Mouse (Mus musculus): Measurements from ENCODE around the gene Zfp335.

Zfp335 gene

DNA sequence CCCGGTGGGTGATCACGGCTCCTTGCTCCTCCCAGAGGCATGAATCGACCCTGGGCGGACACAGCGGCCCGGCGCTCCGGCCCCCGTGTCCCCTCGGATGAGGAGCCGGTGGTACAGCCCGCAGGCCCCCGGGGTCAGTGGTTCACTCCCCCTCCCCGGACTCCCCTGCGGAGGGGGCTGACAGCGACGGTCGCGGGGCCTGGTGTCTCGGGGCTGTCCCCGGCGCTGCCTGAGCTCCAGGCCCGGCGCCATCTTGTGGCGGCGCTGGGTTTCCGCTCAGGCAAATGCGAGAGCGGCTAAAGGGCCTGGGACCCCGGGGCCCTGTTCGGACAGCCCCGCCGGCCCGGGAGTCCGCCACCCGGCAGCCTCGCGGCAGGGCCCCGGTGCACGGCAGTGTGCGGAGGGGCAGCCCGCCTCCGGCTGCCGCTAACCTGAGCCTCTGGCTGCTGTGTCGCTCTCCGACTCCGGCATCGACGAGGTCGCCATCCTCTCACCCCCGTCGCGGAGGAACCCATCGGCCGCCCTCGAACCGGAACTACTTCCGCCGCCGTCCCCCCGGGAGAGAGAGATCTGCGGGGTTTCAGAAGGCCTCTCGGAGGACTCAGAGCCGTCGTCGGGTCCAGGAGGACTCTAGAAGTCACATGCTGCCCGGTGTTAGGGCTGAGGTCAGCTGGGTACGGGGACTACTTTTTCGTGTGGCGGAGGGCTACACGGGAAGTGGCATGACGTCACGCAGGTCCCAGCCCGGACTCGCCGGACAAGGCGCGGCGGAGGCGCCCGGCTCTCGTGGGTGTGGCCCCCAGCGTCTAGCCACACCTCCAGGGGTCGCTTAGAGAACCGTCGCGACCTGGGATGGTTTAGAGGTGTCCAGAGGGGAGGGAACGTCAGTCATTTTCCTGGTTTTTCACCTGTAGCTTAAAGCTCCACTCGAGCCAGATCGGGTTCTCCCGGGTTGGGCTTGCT, at the start of gene Zfp335:
Gene Zfp335, minus strand, starts transcription at position 672 of the 963 bp plus-strand sequence.
- peak; percentile 88 to 93 for DNase-seq

DNA sequence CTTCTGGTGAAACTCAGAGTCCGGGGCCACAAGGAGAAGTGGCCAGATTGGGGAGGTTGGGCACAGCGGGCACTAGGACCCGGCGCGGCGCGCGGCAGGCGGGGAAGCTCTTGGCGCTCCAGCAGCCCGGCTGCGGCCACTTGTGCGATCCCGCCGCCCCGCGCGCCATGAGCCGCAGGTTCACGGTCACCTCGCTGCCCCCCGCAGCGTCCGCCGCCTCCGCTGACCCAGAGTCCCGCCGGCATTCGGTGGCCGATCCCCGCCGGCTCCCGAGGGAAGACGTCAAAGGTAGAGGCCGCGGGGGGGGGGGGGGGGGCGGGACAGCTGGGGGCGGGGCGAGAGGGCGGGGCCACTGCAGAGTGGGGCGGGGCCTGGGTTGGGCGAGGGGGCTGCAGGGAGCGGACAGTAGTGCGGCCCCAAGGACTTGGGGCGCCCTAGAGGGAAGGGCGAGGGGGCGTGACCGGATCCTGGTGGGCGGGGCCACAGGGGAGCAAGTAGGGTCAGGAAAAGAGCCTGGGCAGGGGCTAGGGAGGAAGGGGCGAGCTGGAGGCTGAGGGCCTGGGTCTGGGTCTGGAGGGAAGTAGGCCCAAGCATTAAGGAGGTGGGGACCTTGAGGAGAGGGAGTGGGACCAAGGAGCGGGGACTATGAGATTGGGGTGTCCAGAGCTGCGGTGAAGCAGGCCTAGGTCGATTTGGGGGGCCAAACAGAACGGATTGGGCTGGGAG, 49.3 kb upstream of the Zfp335 start, which contains the start of gene Slc12a5:
Gene Slc12a5, plus strand, starts transcription at position 87 of the 726 bp plus-strand sequence.
- DNase-seq = peak; percentile 26 to 59

DNA sequence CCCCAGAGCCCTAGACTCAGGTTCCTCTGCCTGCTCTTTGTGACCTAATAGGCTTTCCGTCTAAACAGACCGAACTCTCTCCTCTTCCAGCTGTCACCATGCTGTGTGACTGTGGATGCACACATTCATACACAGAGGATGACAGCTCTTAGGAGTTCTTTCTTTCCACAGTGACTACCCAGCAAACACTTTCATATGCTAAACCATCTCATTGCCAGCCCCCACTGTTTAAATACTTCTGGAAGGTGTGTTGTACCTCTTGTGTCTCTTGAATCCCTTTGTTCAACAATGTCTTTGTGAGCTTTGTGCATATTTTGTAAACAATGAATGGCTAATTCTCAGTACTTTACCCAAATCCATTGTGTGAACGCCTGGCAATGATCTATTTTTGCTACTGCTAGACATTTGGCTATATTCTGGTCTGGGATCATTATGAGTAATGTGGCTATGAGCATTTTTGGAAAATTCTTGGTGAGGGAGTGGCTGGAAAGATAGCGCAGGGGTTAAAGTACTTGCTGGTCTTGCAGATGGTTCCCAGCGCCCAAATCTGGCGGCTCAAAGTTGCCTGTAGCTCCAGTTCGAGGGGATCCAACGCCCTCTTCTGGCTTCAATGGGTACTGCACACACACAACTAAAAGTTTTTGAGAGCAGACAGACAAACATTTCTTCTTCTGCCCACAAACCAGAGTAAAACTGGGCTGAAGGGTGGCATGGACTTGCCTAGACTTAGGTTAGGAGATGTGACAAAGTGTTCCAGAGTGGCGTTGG, 46.2 kb upstream of the Zfp335 start:
- DNase-seq = no peak

DNA sequence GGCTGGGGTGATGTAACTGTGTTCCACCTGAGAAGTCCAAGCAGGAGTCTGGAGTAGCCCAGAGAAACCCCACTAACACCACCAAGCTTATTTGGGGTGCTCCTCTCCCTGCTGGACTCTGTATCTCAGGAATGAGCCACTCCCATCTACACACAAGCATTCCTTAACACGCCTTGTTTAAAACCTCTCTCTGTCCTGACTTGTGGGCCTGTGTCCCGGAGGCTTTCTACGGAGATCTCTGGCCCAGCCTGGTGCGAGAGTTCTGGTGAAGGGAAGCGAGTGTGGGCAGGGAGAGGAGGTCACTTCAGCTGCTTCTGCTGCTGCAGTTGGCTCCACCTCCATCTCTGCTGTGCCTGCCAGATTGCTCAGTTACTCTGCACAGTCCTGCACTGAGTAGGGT, 44.6 kb upstream of the Zfp335 start:
- no peak for DNase-seq

DNA sequence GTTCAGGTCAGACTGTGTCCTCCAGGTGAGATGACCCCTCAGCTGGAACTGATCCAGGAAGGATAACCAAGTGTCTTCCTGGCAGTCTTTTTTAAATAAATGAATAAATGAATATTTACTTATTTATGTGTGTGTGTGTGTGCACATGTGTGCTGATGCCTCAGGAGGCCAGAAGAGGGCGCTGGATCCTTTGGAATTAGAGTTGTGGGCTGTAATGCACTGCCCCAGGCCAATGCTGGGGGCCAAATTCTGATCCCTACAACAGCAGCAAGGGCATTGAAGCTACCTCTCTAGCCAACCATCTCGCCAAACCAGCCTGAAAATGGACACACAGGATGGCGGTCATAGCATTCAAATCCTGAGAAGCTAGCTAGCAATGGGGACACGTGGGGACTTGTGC, 44.2 kb upstream of the Zfp335 start:
- no peak for DNase-seq

DNA sequence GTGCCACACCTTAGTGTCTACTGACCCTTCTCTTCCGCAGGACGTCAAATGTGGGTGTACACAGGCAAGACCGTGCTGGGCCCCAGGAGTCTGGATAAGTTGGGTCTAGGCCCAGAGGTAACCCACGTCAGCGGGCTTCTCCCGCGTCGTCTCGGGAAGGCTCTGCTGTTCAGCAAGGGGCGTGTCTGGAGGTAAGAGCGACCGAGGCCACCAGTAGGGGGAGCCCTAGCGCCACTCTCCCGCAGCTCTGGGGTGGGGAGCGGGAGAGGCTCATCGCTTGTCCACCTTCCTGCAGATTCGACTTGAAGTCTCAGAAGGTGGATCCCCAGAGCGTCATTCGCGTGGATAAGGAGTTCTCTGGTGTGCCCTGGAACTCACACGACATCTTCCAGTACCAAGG, 41.7 kb upstream of the Zfp335 start:
- peak; percentile 60 to 79 for DNase-seq

DNA sequence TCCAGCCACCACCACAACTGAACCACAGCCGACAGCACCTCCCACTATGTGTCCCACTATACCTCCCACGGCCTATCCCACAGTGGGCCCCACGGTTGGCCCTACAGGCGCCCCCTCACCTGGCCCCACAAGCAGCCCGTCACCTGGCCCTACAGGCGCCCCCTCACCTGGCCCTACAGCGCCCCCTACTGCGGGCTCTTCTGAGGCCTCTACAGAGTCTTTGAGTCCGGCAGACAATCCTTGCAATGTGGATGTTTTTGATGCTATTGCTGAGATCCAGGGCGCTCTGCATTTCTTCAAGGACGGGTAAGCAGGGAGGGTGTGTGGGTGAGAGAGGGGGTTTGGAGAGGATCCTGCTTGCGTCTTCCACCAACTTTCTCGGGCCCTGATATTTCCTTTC, 40.9 kb upstream of the Zfp335 start:
- no peak for DNase-seq

DNA sequence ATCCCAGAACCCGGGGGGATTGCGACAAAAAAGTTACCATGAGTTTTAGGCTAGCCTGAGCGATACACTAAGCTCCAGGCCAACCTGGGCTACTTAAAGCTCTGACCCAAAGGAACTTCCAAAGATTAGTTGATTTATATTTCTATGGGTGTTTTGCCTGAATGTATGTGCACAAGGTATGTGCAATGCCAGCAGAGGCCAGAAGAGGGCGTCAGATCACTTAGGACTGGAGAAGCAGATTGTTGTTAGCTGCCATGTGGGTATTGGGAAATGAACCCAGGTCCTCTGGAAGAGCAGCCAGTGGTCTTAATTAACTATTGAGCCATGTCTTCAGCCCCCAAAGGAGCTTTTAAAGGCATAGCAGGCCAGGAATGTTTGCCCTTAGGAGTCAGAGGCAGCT, 40.2 kb upstream of the Zfp335 start:
- no peak for DNase-seq

DNA sequence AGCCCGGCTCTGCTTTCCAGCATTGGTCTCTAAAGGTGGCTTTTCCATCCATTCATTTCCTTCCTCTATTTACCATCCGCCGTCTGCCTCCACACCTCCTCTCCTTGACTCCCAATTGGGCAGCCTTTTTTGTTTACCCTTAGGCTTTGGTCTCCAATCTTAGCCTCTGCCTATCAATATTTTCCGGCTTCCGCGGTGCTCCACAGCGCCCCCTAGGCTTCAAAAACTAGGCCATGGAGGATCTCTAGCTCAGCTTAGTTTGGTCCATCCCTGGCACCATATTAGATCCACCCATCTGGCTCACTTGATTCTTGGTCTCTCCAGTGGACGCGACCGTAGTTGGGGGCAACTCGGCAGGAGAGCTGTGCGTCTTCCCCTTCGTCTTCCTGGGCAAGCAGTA, 38.9 kb upstream of the Zfp335 start:
- peak in 1 of 2 experiments; percentile 51 for DNase-seq

DNA sequence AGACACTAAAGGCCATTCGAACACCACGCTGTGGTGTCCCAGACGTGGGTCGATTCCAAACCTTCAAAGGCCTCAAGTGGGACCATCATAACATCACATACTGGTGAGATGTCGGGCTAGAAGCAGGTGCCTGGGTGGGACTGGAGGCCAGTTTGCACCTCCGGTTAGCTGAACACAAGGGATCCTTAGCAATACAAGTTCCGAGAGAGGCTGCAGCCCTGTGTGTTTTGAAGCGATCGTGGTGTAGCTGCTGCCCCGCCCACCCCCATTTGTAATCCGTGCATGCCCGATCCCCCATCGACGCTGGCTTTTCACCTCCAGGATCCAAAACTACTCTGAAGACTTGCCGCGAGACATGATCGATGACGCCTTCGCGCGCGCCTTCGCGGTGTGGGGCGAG, 37.4 kb upstream of the Zfp335 start:
- peak in 1 of 2 experiments; percentile 22 for DNase-seq

DNA sequence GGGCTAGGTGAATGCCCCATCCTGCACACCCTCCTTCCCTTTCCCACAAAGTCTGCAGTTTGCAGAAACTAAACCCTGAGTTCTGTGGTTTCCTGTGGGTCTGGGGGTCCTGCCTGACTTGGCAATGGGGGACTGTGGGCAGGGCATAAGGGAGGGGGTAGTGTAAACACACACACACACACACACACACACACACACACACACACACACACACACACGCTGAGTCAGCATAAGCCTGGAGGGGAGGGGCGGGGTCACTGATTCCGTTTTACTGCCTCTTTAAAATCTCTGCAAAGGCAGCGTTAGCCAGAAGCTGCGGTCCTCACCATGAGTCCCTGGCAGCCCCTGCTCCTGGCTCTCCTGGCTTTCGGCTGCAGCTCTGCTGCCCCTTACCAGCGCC, 36.4 kb upstream of the Zfp335 start:
- DNase-seq = no peak

DNA sequence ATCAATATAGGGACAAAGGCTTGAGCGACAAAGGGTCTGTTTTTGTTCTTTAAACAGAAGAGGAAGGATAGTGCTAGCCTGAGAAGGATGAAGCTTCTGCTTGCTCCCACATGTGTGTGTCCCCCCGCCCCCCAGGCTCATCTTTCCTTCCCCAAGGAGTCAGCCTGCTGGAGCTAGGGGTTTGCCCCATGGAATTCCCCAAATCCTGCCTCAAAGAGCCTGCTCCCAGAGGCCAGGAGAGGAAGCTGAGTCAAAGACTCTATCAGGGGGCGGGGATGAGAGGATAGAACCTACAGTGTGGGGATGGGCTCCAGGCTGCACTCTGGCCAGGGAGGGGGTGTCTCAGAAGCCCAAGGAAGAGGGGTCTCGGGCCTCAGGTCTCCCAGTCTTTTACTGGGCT, 35.9 kb upstream of the Zfp335 start:
- DNase-seq = no peak

DNA sequence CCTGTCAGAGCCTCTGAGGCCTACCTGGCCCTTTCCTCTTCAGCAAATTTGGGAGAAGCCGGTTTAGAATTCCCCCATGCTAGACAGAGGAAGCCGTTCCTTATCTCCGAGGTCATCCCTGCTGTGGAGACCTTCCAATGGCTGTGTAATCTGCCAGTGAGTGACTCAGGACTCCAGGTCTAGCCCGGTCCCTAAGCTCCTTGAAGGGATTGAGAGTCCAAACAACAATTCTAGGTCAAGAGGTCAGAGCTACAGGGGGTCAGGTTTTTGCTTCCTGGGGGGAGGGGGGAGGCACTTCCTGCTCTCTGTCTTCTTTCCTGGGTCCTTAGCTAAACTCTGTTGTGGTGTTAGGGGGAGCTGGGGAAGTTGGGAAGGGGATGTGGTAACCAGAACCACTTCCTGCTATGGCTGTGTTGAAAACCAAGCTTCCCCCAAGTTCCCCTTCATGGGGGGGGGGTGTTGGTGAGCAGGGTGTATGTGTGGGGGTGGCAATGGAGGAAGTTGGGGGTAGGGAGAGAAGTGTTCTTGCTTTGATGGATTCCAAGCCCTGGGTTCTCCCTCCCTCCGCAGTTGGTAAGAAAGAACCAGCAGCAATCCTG, 31.2 kb upstream of the Zfp335 start:
- DNase-seq = peak; percentile 43 to 62

DNA sequence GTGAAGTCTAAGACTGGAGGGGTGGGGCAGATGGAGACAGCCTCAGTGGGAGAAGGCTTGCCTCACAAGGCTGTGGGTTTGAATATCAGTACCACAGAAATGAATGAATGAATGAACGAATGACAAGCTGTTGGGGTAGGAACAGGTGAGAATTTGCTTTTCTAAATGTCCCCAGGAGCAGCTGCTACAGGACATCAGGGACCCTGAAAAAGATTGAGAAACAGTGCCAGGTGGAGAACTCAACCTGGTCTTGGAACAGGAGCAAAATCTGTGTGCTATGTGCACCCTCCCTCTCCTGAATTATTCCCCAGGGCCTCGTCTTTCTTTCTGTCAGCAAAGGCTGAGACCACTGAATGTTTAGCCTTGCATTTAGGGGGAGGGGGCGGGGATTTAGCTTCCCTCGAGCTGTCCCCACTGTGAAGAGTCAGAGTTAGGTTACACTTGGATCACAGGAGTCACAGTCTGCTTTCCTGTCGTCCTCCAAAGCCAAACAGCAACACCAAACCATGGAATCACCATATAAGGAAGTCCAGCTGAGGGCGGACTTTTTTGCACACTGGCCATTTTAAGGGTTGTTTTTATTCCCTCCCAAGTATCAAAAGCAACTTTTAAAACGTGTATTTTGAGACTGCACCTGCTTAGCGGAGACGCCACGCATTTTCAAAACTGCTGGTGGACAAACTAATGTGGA, 28.7 kb upstream of the Zfp335 start, which contains the start of gene Mmp9:
Gene Mmp9, plus strand, starts transcription at position 641 of the 691 bp plus-strand sequence.
- DNase-seq = no peak

DNA sequence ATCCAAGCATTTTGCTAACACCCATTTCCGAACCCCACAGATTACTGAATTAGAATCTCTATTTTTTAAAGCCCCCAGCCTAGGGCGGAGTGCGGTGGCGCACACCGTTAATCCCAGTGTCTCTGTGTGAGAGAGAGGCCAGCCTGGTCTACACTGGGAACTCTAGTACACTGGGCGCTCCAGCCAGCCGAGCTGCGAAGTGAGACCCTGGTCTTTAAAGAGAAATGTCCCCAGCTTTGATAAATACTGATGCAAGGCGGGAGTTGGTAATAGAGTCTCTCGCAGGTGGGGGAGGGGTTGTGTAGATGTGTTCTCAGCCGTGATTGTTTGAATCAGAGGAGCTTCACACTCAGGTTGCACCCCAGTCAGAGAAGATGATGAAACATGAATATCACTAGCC, 27.5 kb upstream of the Zfp335 start:
- no peak for DNase-seq

DNA sequence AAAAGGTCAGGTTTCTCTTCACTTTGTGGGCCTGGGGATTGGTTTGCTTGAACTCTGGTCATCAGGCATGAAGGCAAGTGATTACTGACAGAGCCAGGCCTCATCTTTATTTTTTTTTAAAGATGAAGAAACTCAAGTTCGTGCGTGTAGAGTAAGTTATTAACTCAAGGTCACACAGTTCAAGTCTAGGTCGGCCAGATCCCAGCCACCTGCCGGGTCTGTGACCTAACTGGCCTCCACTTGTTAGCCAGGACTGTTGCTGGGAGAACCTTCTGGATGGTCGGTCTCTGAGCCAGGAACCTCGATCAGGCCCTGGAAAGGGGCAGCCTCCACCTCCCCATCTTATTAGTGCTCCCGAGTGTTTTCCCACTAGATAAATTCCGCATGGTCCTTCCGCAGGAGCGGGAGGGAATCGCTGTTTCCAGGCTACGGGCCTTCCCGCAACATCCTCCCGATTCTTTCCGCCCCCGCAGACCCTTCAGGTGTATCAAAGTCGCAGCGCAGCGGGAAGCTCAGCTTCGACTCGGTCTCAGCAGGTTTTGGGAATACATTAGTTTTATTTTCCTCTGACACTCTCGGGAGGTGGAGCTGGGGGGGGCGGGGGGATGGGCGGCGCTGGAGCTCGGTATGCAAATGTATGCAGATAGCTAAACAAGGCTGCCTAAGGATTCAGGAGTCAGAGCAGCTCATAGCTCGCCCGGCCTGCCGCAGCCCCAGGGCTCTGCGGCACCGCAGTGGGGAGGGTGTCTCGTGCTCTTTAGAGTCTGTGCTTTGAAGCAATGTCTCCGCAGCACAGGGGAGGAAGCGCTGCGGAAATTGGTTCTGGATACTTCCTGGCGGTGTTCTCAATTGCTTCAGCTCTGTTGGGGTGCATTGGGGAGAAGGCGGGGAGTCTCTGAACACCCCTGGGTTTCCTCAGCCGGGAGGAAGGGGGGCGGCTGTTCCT, 26.9 kb upstream of the Zfp335 start:
- DNase-seq = peak; percentile 27 to 48

DNA sequence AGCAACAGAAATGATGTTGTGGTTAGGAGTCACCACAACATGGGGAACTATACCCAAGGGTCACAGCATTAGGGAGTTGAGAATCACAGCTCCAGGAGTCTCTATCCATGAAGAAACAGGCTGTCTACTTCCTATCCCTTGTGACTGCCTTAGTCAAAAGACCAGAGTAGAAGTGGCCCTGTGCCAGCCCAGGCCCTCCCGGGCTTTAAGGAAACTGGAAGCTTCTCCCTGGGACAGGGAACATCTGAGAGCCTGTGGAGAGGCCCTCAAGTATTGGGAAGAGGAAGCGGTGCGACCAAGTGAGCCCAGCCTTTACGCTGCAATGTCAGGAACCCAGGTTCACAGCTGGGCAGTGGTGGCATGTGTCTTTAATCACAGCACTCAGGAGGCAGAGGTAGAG, 24.4 kb upstream of the Zfp335 start:
- no peak for DNase-seq

DNA sequence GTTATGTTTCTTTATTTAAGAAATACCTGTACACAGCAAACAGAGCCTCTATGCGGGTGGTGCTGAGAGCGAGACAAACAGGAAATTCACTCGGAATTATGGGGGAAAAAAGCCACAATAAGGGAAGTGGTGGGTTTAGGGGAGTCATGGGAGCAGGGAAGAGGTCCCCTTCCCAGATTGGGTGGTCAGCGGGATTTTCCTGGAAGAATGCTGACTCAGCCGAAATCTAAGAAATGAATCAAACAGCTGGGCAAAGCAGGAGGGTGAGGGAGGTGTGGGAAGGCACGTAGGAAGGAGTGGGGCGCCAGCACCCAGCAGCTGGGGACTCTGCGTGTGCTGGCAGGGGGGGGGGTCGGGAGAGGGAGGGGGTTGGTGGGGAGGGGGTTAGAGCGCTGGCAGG, 22.0 kb upstream of the Zfp335 start:
- no peak for DNase-seq

DNA sequence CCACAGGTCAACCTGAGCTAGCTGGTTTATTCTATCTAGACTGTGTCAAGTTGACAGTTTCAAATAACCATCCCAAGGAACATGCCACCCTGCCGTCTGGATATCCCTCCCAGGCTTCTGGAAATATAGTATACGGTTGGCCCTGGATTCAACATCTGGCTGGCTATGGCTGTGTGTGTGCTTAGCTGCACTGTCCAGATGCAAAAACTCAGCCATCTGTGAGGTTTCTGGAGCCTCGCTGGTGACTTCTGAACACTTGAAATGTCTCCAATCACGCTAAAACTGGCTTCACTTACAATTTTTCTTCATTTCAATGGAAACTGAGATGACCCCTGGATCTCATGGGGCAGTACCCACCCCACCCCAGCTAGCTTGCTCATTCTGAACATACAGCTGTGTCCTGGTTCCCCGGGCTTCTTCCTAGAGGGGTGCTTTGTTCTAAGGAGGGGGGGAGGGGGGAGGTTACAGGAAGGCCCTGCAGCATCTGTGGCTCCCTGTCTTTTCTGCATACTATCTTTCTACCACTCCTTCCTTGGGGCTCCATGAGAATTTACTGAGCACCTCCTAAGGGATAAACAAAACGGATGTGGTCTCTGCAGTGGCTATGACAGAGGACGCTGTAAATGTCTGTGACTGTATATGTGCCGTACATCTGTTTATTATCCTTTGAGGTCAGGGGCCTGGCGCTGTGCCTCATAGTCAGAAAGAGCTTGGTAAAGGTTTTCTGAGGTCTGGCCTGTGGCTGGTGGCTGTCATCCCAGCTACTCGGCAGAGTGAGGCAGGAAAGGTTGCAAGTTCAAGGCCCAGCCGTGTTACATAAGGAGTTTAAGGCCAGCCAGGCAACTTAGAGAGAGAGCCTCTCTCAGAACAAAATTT, 19.4 kb upstream of the Zfp335 start:
- DNase-seq = no peak

Data from spleen, adult 18-20 months (tissue).